Mouse (Mus musculus): ENCODE measurements at regions not wholly inside any gene's neighbourhood (a gene's known extent, or its start where the extent isn't known, plus 50 kb on each side); places are given as distances from the start of the nearest gene placed in this dataset.

- TF ChIP-seq CTCF (IDR thresholded peaks at IDR 0.05; ENCODE audit: control insufficient read depth, insufficient read depth, insufficient read length) (no peak), MYOD1 (IDR thresholded peaks at IDR 0.05; ENCODE audit: control insufficient read depth, insufficient read length, low read depth) (no peak), MAX (IDR thresholded peaks at IDR 0.05) (no peak), MYOG (IDR thresholded peaks at IDR 0.05; ENCODE audit: control insufficient read depth, extremely low read depth, insufficient read length) (no peak)
Observed at GRCm38 (mm10) chr4:124434059-124435039, 176.3 kb downstream of the 3100002H09Rik start.

Measured in C2C12 (cell line).